Mouse (Mus musculus) bone marrow, adult 2 months (tissue): ENCODE data around the gene Pspc1. TPM values are rescaled to one million over a fixed set of nuclear protein-coding genes. Genes with fewer than 3 reads are reported as not detected.
A peak's percentile ranks its signal among the peaks of the same experiment; 100 is the strongest.

Source experiments
- H3K27ac ChIP-seq: fragments of 200-500 bp; 2 replicates; pipeline ENCODE4 v1.5.1; 2012; ENCODE audit warnings: low read depth, mild to moderate bottlenecking, control low read depth, inconsistent platforms, low read length; ENCODE audit not compliant: control insufficient read depth, poor library complexity, insufficient read depth
- H3K4me1 ChIP-seq: fragments of 200-500 bp; 2 replicates; pipeline ENCODE4 v1.6.1; 2011; ENCODE audit warnings: low read length; ENCODE audit not compliant: control insufficient read depth, insufficient read depth
- H3K4me3 ChIP-seq: fragments of 200-500 bp; replicated peaks from 2 replicates; pipeline ENCODE3; 2011; ENCODE audit warnings: mild to moderate bottlenecking, low read depth, low read length, control low read depth; ENCODE audit not compliant: control insufficient read depth
- CTCF ChIP-seq: fragments of 200-500 bp; IDR thresholded peaks from 2 replicates; pipeline ENCODE4 v1.5.1; 2011; ENCODE audit warnings: low read length, control low read depth; ENCODE audit not compliant: control insufficient read depth, insufficient read depth
- POLR2A ChIP-seq: fragments of 200-500 bp; IDR thresholded peaks from 2 replicates; pipeline ENCODE4 v1.6.1; 2011; ENCODE audit warnings: low read depth, mild to moderate bottlenecking, control low read depth, low read length, borderline replicate concordance; ENCODE audit not compliant: control insufficient read depth
- WGBS: fragments of 180-500 bp; shearing (Covaris S2); methylation state at CpG from one replicate; pipeline ENCODE4 v1.1.7; 2018; 5-methylcytosine and 5-hydroxymethylcytosine counted together
- polyA plus RNA-seq: library from polyadenylated mRNA; stranded (reverse); fragments of >200 nt; gene quantifications from 2 replicates; pipeline ENCODE4 v1.2.4, GENCODE M21; 2011; ENCODE audit warnings: low replicate concordance; ENCODE audit not compliant: missing spikeins, insufficient read depth, insufficient read length

The Pspc1 gene
- polyA plus RNA-seq, 1 experiment: 21.8 TPM

- Histone ChIP-seq H3K4me3 (no peak overlapping the region), H3K27ac (no peak overlapping the region), H3K4me1 (no peaks in the 10 kb centered on the region)
- 87% methylated on average over 4 of the region's 4 CpGs for WGBS
- TF ChIP-seq CTCF (no peak), POLR2A (no peak)
These were observed 26.8 kb downstream of the Pspc1 start for GRCm38 (mm10) chr14:56751282-56751681.

DNA sequence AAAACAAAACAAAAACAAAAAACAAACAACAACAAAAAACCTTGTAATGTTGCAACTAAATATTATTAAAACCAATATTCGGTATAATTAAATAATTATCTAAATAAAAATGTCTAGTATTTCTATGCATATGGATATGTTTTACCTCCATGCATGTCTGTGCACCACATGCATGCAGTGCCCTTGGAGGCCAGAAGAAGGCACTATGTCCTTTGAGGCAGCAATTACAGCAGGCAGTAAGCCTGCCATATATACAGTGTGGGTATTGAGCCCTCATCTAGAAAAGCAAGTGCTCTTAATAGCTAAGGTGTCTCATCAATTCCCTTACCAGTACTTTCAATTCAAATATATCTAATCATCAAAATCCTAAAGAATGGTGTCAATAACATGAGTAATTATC is 37.9 kb downstream of the Pspc1 start:
- 95% methylated on average over 1 of the region's 1 CpGs for whole genome bisulfite sequencing
- Histone ChIP-seq H3K27ac (no peak overlapping the region), H3K4me1 (no peaks in the 10 kb centered on the region), H3K4me3 (no peak overlapping the region)
- TF ChIP-seq CTCF (peak; percentile 35; the same call in 1 of the 2 replicates), POLR2A (no peak)

DNA sequence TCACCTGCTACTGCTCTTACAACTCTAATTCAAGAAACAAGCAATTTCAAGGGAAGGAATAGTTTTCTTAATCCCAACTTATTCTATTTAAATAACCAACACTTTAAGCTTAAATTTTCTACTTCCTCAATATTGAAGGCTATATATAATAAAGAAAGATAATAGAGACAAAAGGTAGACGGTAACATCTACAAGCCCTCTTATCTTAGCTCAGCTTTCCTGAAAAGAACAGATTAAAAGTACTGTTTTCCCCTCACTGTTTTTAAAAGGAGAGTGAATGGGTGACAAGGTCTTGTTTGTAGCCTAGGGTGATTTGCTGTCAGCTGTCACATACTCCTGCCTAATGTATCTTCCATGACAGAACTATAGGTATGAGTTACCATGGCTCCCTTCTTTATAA is 51.6 kb downstream of the Pspc1 start:
- Histone ChIP-seq H3K27ac (no peak overlapping the region), H3K4me1 (no peaks in the 10 kb centered on the region), H3K4me3 (no peak overlapping the region)
- TF ChIP-seq POLR2A (no peak), CTCF (no peak)
- WGBS: 63% methylated on average over 1 of the region's 1 CpGs

DNA sequence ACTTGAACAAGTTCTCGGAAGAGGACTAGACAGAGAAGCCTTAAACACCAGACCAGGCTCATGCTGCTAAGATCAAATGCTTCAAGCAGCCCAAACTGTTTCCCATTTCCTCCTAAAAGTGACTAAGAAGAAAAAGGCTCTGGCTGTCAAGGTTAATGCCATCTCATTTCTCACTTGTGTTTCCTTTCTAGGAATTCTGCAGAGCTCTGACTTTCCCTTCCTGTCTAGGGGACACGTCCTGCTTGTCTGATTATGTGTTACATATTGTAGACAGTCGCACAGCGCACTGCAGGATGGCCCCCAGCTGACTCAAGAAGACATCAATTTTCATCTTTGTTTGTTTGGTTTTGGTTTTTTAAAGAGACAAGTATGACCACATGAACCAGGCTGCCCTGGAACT is 72.4 kb downstream of the Pspc1 start:
- WGBS: 85% methylated on average over 4 of the region's 4 CpGs
- Histone ChIP-seq H3K4me1 (no peaks in the 10 kb centered on the region), H3K4me3 (no peak overlapping the region), H3K27ac (no peak overlapping the region)
- TF ChIP-seq POLR2A: no peak
- no peak for TF ChIP-seq CTCF

- Histone ChIP-seq H3K4me1 (no peaks in the 10 kb centered on the region), H3K27ac (no peak overlapping the region), H3K4me3 (no peak overlapping the region)
- TF ChIP-seq POLR2A (no peak), CTCF (no peak)
- 73% methylated on average over 4 of the region's 4 CpGs for WGBS
These were observed 75.5 kb downstream of the Pspc1 start for GRCm38 (mm10) chr14:56702644-56703043.

- TF ChIP-seq CTCF: no peak
- TF ChIP-seq POLR2A: no peak
- WGBS: 91% methylated on average over 5 of the region's 5 CpGs
- Histone ChIP-seq H3K4me1 (no peaks in the 10 kb centered on the region), H3K27ac (no peak overlapping the region), H3K4me3 (no peak overlapping the region)
These were observed 80.3 kb downstream of the Pspc1 start for GRCm38 (mm10) chr14:56697836-56698235.

- TF ChIP-seq POLR2A (no peak), CTCF (no peak)
- WGBS: 38% methylated on average over 3 of the region's 3 CpGs
- Histone ChIP-seq H3K4me3 (no peak overlapping the region), H3K27ac (no peak overlapping the region), H3K4me1 (no peaks in the 10 kb centered on the region; the same call in 1 of the 2 replicates)
These were observed 82.6 kb downstream of the Pspc1 start for GRCm38 (mm10) chr14:56695495-56695894.

DNA sequence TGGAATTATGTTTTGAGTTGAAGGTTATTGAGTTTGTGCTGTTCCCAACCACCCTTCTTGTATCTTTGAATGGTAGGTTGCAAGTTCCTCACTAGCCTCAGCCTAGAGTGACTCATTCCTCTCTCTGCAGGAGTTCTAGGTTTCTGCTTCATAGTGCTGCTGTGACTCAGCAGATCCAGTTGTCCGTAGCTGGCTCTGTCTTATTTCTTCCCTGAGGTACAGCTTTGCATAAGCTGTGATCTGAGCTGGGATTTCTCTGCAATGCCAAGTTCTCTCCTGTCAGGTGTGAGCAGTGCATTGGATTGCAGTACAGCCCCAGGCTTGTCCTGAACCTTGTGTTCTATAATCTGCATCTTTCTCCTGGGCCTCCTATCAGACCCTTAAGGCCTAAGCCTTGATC is 88.3 kb downstream of the Pspc1 start:
- Histone ChIP-seq H3K4me1 (no peaks in the 10 kb centered on the region; the same call in 1 of the 2 replicates), H3K27ac (no peak overlapping the region), H3K4me3 (no peak overlapping the region)
- WGBS: 67% methylated on average over 1 of the region's 1 CpGs
- TF ChIP-seq POLR2A: no peak
- no peak for TF ChIP-seq CTCF

GRCm38 (mm10) chr14:56689116-56689515 is 89.0 kb downstream of the Pspc1 start:
- Histone ChIP-seq H3K4me3 (no peak overlapping the region), H3K4me1 (no peaks in the 10 kb centered on the region; the same call in 1 of the 2 replicates), H3K27ac (no peak overlapping the region)
- TF ChIP-seq POLR2A (no peak), CTCF (no peak)
- 27% methylated on average over 1 of the region's 1 CpGs for WGBS
